Comparison of ENCODE assay signal across 13 mouse cellular contexts in genomic region chr17:83101756-83102155, GRCm38 (mm10).
"Had no signal": no experiment of that assay in that cellular context is flagged by ENCODE, and none has a peak within 500 bp of the region (broad histone marks: within the 10 kb centered on the region; RNA-seq: fewer than 3 reads in every experiment).

No protein-coding gene starts in this region.

- H3K27ac ChIP-seq: kidney, postnatal 0 days; layer of hippocampus, adult 2 months; liver, embryonic 15.5 days; midbrain, embryonic 13.5 days; stomach, postnatal 0 days had no signal

- H3K4me1 ChIP-seq: liver, embryonic 15.5 days; midbrain, embryonic 13.5 days had no signal

- H3K36me3 ChIP-seq: liver, embryonic 15.5 days; midbrain, embryonic 13.5 days had no signal

- H3K4me2 ChIP-seq: liver, embryonic 11.5 days; liver, embryonic 15.5 days; midbrain, embryonic 13.5 days had no signal

- H3K4me3 ChIP-seq: layer of hippocampus, adult 2 months; liver, embryonic 15.5 days; midbrain, embryonic 13.5 days had no signal

- H3K27me3 ChIP-seq: liver, embryonic 15.5 days had no signal

- H3K9ac ChIP-seq: liver, embryonic 15.5 days; midbrain, embryonic 13.5 days had no signal

- H3K9me3 ChIP-seq: liver, embryonic 15.5 days; midbrain, embryonic 13.5 days had no signal

- DNase-seq: kidney, postnatal 4 days; lung, adult 2 months; lung, postnatal 36 days; right cerebral cortex, postnatal 14 days; thymus, postnatal 4 days had no signal

- ATAC-seq: intestine, postnatal 0 days; lung, postnatal 0 days; midbrain, embryonic 13.5 days had no signal
